8 mouse cellular contexts compared by ENCODE assay signal in the genomic region with DNA sequence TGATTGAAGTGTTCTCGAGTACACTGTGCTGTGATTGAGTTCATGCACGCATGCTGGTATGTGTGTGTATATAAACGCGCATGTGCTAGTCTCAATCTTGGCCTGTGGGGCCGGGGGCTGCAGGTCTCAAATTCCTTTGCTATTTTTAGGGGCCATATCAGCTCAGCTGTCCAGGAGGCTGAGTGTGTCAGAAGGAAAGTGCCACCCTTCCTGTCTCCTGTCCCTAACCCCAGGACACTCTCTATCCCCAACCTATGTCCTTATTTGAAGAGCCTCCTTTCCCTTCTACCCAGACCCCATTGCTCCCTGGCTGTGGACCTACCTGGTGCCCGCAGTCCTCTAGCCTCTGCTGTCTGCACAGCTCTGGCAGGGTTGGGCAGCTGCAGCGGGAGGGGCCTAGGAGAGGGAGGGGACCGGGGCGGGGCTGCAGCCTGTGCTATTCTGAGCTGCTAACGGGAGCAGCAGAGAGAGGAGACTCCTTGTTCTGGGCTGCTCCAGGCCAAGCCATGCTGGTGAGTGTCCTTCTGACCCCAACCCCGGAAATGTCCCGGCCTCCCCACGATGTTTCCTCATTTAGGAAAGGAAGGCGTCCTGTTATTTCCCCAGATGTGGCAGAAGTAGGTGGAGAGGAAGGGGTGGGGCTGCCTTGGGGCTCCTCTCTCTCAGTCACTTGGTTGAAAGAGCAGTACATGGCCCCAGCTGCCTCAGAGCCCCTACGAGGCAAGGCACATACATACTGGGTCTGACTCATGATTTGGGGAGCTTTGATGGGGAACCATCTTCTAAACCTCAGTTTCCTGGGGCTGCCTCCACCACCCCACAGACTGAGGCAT. TPM values are rescaled to one million over a fixed set of nuclear protein-coding genes. Genes with fewer than 3 reads are reported as not detected.
DNase-seq lines count a peak whose midpoint lies in the region; ATAC-seq and TF ChIP-seq lines count a peak whose summit lies in the region.

No protein-coding gene starts in this region.

- peak; percentile 40 for DNase-seq in urinary bladder, postnatal 25 days (ENCODE audit: low spot score)
- no peak for DNase-seq in urinary bladder, postnatal 10 days (ENCODE audit: low spot score)
- peak; percentile 91 for DNase-seq in heart, postnatal 0 days (ENCODE audit: low spot score)
- DNase-seq in kidney, postnatal 10 days, result peak; percentile 82
- DNase-seq in lung, postnatal 36 days, result peak; percentile 83
- peak; percentile 56 to 71 for DNase-seq in spleen, adult 2 months (ENCODE audit: low read depth in 1 of 2, low spot score in 2 of 2)
- DNase-seq in layer of hippocampus, postnatal 25 days (ENCODE audit: extremely low spot score in 1 of 2, low spot score in 1 of 2), result no peak

- no peaks in the 10 kb centered on the region for H3K36me3 ChIP-seq in heart, postnatal 0 days (replicated peaks; ENCODE audit: control insufficient read depth, insufficient read depth, low read length)
- H3K36me3 ChIP-seq in spleen, adult 2 months (ENCODE audit: control insufficient read depth, insufficient read depth, low read length), result no peaks in the 10 kb centered on the region

- TF ChIP-seq POLR2A in spleen, adult 2 months (IDR thresholded peaks at IDR 0.05; ENCODE audit: low read depth, low read length), result no peak

- no peaks in the 10 kb centered on the region for H3K27me3 ChIP-seq in heart, postnatal 0 days (ENCODE audit: control insufficient read depth, insufficient read depth, low read length)
- H3K27me3 ChIP-seq in spleen, adult 2 months (ENCODE audit: control insufficient read depth, insufficient read depth, low read length), result no peaks in the 10 kb centered on the region

- ATAC-seq in erythroblast, adult 5-6 weeks (replicated peaks; ENCODE audit: low FRiP score, poor library complexity, severe bottlenecking), result peak; percentile 89
- ATAC-seq in heart, postnatal 0 days (ENCODE audit: insufficient read depth, low read depth), result peak; percentile 91

- peak overlapping the region; percentile 82 for H3K4me2 ChIP-seq in heart, postnatal 0 days (ENCODE audit: low read depth, low read length)

- H3K9me3 ChIP-seq in heart, postnatal 0 days (replicated peaks; ENCODE audit: control insufficient read depth, low read length), result no peaks in the 10 kb centered on the region

- no peak for TF ChIP-seq CTCF in heart, postnatal 0 days (IDR thresholded peaks at IDR 0.05; ENCODE audit: low read depth)
- no peak for TF ChIP-seq CTCF in spleen, adult 2 months (IDR thresholded peaks at IDR 0.05; ENCODE audit: extremely low read depth, insufficient read depth, insufficient read length, insufficient replicate concordance)

- peak overlapping the region; percentile 68 for H3K9ac ChIP-seq in heart, postnatal 0 days (replicated peaks; ENCODE audit: low read depth, low read length)

- H3K27ac ChIP-seq in heart, postnatal 0 days (ENCODE audit: low read depth), result peak overlapping the region; percentile 99
- peak overlapping the region; percentile 88 for H3K27ac ChIP-seq in spleen, adult 2 months (ENCODE audit: insufficient read depth, low read length)

- 1% methylated on average over 15 of the region's 15 CpGs for WGBS in heart, postnatal 0 days
- 9% methylated on average over 15 of the region's 15 CpGs for WGBS in spleen, adult 2 months

- no peak for TF ChIP-seq EP300 in heart, postnatal 0 days (IDR thresholded peaks at IDR 0.05; ENCODE audit: low read depth)

- peaks cover 48% of the 10 kb centered on the region for H3K4me1 ChIP-seq in heart, postnatal 0 days (ENCODE audit: control insufficient read depth, insufficient read depth)
- peaks cover 13% of the 10 kb centered on the region; the same call in 1 of the 2 replicates for H3K4me1 ChIP-seq in spleen, adult 2 months (ENCODE audit: control insufficient read depth, insufficient read depth, insufficient read length)

- H3K4me3 ChIP-seq in heart, postnatal 0 days (ENCODE audit: low read depth, low read length), result peak overlapping the region; percentile 54
- H3K4me3 ChIP-seq in spleen, adult 2 months (ENCODE audit: extremely low read depth, insufficient read depth, insufficient read length), result peak overlapping the region; percentile 72

RNA-seq across cellular contexts. Expression of gene Gm10277, which starts 13.5 kb away (rescaled TPM):
- not detected in 2 replicates for total RNA-seq in erythroblast, adult 5-6 weeks (2015; ENCODE audit: low replicate concordance)
- total RNA-seq in erythroblast, adult 5-6 weeks (2017; ENCODE audit: low replicate concordance), result not detected in 2 replicates
- not detected in 2 replicates for total RNA-seq in heart, postnatal 0 days (2014; rRNA removed; ENCODE audit: low replicate concordance)
- polyA plus RNA-seq in heart, postnatal 0 days (2015; fragmentation: Nextera tagmentation; extraction: Ambion mirVana), result 0.41 and 0.52 TPM in 2 replicates
- not detected in 2 replicates for polyA plus RNA-seq in spleen, adult 2 months (2012; rRNA removed)
- total RNA-seq in layer of hippocampus, postnatal 25 days (2021), result not detected

RNA-seq across cellular contexts. Expression of gene Myo18a, which starts 38.0 kb away (rescaled TPM):
- total RNA-seq in erythroblast, adult 5-6 weeks (2015; ENCODE audit: low replicate concordance), result 17.5 and 18.6 TPM in 2 replicates
- 14.6 and 22.2 TPM in 2 replicates for total RNA-seq in erythroblast, adult 5-6 weeks (2017; ENCODE audit: low replicate concordance)
- total RNA-seq in heart, postnatal 0 days (2014; rRNA removed; ENCODE audit: low replicate concordance), result 181 and 218 TPM in 2 replicates
- polyA plus RNA-seq in heart, postnatal 0 days (2015; fragmentation: Nextera tagmentation; extraction: Ambion mirVana), result 80.0 and 82.5 TPM in 2 replicates
- 52.3 and 54.5 TPM in 2 replicates for polyA plus RNA-seq in spleen, adult 2 months (2012; rRNA removed)
- 100 to 1,000 TPM; 136 to 158 TPM for total RNA-seq in layer of hippocampus, postnatal 25 days (2021)

Comparison
In these comparisons a context has a peak if more than half of its experiments do, and no peak if none do; other contexts are left out.
1. DNase-seq: peak in urinary bladder, postnatal 25 days (single experiment), heart, postnatal 0 days (single experiment), kidney, postnatal 10 days (single experiment), lung, postnatal 36 days (single experiment) and spleen, adult 2 months (2 of 2); none in urinary bladder, postnatal 10 days (single experiment) and layer of hippocampus, postnatal 25 days (0 of 2).